Mouse (Mus musculus) erythroid progenitor cell, adult 5-6 weeks (primary cell): ENCODE measurements around the gene Scnn1g. TPM values are rescaled to one million over a fixed set of nuclear protein-coding genes. Genes with fewer than 3 reads are reported as not detected.

ENCODE experiments used
- ATAC-seq: replicated peaks from 2 replicates; pipeline ENCODE4 v1.8.0; 2016; ENCODE audit warnings: moderate number of reproducible peaks, mild to moderate bottlenecking, moderate TSS enrichment, inconsistent platforms; ENCODE audit not compliant: poor library complexity, low FRiP score, severe bottlenecking
- total RNA-seq, 2 experiments: library from RNA; stranded (forward) in 1 of 2; stranded (reverse) in 1 of 2; fragments of 150-400 nt in 1 of 2; fragments of 186-747, 209-891 nt in 1 of 2; gene quantifications; 2 replicates each; pipeline versions ENCODE4 v1.2.3 to v1.2.4; 2015 to 2017; ENCODE audit warnings: low replicate concordance in 2 of 2

Gene Scnn1g
- total RNA-seq (2015; ENCODE audit: low replicate concordance) (not detected in 2 replicates), total RNA-seq (2017; ENCODE audit: low replicate concordance) (not detected in 2 replicates)

GRCm38 (mm10) chr7:121734171-121734831, at the start of gene Scnn1g:
Gene Scnn1g (plus strand): TSS chr7:121734479.
- ATAC-seq = no peak

- ATAC-seq = no peak
Observed at GRCm38 (mm10) chr7:121685140-121685984, 48.9 kb upstream of the Scnn1g start.

- no peak for ATAC-seq
Observed at GRCm38 (mm10) chr7:121689338-121689737, 44.9 kb upstream of the Scnn1g start.

- no peak for ATAC-seq
Observed at GRCm38 (mm10) chr7:121691803-121692202, 42.5 kb upstream of the Scnn1g start.

GRCm38 (mm10) chr7:121697170-121697569, 37.1 kb upstream of the Scnn1g start:
- no peak for ATAC-seq

- ATAC-seq = no peak
Observed at GRCm38 (mm10) chr7:121697574-121697973, 36.7 kb upstream of the Scnn1g start.

GRCm38 (mm10) chr7:121699218-121699617, 35.1 kb upstream of the Scnn1g start:
- ATAC-seq = no peak

GRCm38 (mm10) chr7:121700480-121700879, 33.8 kb upstream of the Scnn1g start:
- no peak for ATAC-seq

- no peak for ATAC-seq
Observed at GRCm38 (mm10) chr7:121701983-121702382, 32.3 kb upstream of the Scnn1g start.

GRCm38 (mm10) chr7:121705051-121705450, 29.2 kb upstream of the Scnn1g start:
- no peak for ATAC-seq

GRCm38 (mm10) chr7:121706411-121707072, 27.7 kb upstream of the Scnn1g start:
- peak; percentile 53 for ATAC-seq

GRCm38 (mm10) chr7:121707073-121707667, 27.1 kb upstream of the Scnn1g start, which contains the start of gene Usp31:
Gene Usp31 (minus strand): TSS chr7:121707253.
- peak; percentile 98 for ATAC-seq

- no peak for ATAC-seq
Observed at GRCm38 (mm10) chr7:121711171-121711570, 23.1 kb upstream of the Scnn1g start.

GRCm38 (mm10) chr7:121717031-121717430, 17.2 kb upstream of the Scnn1g start:
- no peak for ATAC-seq

GRCm38 (mm10) chr7:121730225-121730624, 4.1 kb upstream of the Scnn1g start:
- ATAC-seq = no peak

GRCm38 (mm10) chr7:121737511-121738415, 3.5 kb downstream of the Scnn1g start:
- ATAC-seq = no peak

- no peak for ATAC-seq
Observed at GRCm38 (mm10) chr7:121750244-121750643, 16.0 kb downstream of the Scnn1g start.

GRCm38 (mm10) chr7:121754748-121755147, 20.5 kb downstream of the Scnn1g start:
- ATAC-seq = no peak

- ATAC-seq = no peak
Observed at GRCm38 (mm10) chr7:121763328-121763727, 29.0 kb downstream of the Scnn1g start.
